Mouse (Mus musculus) liver, adult (tissue): Measurements from ENCODE around the gene Ms4a6c.
"Not testable (repeated sequence)": the region's sequence is repeated elsewhere in the genome, so short reads cannot be mapped to it uniquely, and the experiment has no call there.

Experiments
- GATA4 ChIP-seq: IDR thresholded peaks from 2 replicates; pipeline ENCODE4 v1.6.1; 2014; ENCODE audit warnings: mild to moderate bottlenecking, low read length; ENCODE audit not compliant: insufficient replicate concordance

The Ms4a6c gene

DNA sequence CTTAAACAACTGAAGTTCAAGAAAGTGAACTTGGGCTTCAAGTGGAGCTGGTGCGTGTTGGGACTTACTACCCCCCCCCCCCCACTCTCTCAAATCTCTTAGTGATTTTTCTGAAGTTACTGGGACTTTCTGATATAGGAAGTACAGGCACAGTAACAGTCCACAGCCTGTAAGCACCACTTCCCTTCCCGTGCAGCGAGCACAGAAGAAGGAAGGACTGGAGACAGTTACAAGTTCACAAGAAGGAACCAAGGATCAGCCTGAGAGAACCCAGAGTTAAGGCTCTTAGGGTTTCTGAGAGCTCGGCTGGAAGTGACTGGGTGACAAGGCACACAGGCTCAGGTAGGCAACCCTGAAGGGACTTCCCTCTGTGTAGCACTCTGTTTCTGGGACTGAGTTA is at the start of gene Ms4a6c:
Gene Ms4a6c (plus strand): TSS at position 152 of the 400 bp plus-strand sequence.
- not testable (repeated sequence) for TF ChIP-seq GATA4

DNA sequence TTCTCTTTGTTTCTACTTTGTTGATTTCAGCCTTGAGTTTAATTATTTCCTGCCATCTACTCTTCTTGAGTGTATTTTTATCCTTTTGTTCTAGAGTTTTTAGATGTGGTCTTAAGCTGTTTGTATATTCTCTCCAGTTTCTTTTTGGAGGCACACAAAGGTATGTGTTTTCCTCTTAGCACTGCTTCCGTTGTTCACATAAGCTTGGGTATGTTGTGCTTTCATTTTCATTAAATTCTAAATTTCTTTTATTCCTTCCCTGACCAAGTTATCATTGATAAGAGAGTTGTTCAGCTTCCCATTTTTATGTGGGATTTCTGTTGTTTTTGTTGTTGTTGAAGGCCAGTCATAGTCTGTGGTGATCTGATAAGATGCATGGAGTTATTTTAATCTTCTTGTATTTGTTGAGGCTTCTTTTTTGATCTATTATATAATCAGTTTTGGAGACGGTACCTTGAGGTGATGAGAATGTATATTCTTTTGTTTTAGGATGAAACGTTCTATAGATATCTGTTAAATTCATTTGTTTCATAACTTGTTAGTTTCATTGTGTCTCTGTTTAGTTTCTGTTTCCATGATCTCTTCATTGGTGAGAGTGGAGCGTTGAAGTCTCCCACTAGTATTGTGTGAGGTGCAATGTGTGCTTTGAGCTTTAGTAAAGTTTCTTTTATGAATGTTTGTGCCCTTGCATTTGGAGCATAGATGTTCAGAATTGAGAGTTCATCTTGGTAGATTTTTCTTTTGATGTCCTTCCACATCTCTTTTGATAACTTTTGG is 33.9 kb upstream of the Ms4a6c start:
- TF ChIP-seq GATA4: no peak

DNA sequence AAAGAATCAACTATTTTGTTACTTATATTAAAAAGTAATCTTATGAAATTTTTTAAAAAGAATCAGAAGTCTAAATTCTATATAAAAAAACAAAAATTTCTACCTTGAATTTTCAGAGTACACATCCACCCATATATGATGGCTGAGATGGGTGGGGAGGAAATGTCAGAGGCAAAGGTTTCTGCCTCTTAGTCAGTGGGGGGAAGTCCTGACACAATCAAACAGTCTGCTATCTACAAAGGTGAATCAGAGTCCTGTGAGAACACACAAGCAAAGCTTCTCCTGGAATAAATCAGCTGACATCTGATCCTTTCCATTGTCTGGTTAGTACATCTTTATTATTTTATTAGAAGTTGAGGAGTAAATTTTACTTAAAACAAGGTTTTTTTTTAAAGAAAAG is 25.8 kb upstream of the Ms4a6c start, which contains the start of gene Ms4a4b:
Gene Ms4a4b (plus strand): TSS at position 216 of the 400 bp plus-strand sequence.
- no peak for TF ChIP-seq GATA4

DNA sequence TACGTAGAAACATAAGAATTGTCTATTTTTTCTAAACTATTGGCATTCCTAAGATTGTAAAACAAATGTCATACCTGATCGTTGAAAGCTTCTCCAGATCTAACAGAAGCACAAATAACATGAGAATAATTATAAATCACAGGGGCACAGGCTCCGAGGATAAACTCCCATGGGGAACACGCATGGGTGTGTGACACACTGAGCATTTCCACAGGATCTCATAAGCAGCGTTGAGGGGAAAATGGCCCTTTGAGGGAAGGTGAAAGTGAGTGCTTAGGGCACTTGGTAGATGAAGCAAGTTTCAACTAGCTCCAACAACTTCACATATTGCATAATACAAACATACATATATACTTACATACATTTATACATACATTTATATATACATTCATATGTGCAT is 25.2 kb upstream of the Ms4a6c start:
- TF ChIP-seq GATA4: no peak

DNA sequence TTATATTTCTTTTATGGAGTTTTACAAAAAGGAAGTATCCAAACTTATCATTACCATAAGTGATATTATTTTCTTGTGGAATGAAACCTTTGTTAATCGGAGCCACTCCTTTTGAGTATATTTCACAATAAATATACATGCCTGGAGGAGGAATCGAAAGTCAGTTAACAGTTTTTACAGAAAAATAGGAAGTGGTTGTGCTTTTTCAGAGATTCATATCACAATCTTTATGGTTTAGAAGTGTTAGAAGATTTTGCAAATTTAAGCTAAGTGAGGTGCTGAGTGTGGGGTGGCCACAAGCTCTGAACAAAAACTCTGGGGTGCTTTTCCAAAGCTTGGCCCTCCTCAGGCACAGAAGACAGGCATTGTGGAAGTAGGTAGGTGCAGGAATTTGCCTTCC is 21.9 kb upstream of the Ms4a6c start:
- TF ChIP-seq GATA4: no peak

DNA sequence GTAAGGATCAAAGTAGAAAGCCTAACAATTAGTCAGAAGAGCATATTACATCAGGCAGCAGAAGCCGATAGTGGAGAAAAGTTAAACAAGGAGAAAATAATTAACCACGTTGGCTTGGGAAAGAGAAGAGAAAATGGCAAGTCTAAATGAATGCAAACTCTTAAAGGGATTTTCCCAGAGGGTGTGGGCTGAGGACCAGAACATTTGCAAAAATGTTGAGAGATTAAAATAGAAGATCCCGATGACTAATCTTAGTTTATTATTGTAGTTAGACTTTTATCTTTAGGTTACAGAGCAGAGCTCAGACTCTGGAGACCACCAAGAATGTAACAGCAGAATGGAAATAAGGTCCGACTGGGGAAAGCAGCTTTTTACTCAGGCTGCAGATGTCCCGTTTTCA is 2.7 kb upstream of the Ms4a6c start:
- TF ChIP-seq GATA4: no peak

DNA sequence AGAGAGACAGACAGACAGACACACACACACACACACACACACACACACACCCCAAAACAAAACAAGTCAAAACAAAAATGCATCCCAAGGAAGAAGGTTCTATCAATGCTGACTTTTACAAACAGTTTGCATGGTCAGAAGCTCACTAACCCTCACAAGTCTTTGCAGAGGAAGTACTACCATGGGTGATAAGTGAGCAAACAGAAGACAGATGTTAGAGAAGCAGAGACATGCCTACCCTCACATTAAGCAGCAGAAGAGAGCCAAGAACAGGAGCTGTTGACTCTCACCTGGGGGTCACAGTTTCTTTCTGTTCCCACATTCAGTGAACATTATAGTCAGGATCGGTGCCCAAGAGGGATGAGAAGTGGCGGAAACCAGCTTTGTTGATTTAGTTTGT is 10.5 kb downstream of the Ms4a6c start:
- no peak for TF ChIP-seq GATA4

DNA sequence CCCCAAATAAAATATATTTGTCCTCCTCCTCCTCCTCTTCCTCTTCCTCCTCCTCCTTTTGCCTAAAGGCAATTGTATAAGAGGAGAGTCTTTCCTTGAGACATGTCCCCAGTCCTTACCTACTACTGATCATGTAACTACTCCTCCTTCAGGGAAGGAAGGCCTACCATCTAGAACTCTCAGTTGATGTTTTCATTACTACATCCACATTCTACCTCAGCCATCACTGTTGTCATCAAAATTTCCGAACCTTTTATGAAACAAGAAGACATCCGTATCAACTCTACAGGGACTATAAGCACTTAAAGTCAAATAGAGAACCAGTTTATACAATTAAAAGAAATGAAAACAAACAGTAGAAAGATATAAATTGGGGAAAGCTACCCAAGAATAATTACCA is 13.5 kb downstream of the Ms4a6c start:
- TF ChIP-seq GATA4: no peak

DNA sequence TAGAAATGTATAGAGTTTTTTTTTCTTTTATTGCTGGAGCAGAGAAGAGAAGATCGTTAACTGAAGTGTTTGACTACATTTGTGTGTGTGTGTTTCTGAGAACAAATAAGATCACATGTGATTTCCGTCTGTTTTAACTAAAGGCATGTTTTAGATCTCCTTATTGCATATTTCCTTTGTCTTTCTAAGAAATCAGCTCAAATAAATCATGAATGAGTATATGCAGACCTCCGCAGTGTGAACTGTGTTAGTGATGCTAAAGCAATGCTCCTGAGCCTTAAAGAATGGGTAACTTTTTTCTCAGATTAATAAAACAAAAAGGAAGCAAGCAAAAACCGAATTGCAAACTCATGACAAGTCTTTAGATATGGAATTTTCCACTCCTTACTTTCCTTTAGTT is 14.8 kb downstream of the Ms4a6c start:
- no peak for TF ChIP-seq GATA4

DNA sequence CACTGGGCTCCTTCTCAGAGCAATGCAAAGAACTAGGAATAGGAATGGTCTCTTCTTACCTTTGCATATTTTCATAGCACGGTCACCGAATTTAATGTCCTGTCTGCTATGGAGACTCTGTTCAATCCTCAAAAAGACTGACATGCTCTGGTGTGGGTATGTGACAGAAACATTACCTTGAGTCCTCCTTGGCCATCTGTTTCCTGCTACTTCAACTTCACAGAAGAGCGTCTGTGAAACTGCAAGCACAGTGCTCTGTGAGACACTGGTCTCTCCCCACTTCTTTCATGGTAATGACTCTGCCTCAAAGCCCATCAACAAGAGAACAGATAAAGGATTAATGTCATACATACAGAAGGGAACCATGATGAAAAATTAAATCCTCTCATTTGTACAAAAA is 15.2 kb downstream of the Ms4a6c start:
- TF ChIP-seq GATA4: no peak

DNA sequence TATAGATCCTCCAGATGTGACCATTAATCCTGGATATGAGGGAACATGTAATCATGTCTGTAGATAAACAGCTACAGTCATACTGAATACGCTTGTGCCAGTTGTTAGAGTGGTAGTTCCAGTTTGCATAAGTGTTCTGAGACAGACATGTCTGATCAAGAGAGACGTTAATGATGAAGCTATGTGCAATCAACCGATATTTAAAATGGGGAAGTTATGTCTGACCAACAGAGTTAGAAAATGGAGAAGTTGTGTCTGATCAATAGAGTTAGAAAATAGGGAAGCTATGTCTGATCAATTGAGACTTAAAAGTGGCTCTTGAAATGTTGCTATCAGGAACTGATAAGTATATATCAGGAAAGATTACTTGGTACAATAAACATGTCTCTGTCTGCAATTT is 16.1 kb downstream of the Ms4a6c start:
- TF ChIP-seq GATA4: no peak

DNA sequence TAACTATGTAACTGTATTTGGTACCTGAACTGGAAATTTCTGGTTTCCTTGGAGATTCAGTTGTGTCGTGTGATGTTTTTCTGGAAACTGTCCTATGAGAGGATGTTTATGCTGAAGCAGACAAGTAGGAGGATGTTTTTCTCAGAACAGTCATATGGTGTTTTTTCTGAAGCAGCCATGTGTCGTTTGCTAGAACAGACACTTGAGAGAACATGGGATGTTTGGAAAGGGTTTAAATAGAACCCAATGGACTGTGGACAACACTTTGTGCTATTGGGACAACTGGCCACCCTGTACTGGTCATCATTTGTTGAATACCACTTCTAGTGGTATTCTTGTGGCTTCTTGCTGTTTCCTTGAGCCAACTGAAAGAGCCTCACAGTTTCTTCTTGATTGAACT is 16.6 kb downstream of the Ms4a6c start, which contains the start of gene Gm8369:
Gene Gm8369 (plus strand): TSS at position 193 of the 400 bp plus-strand sequence.
- no peak for TF ChIP-seq GATA4

DNA sequence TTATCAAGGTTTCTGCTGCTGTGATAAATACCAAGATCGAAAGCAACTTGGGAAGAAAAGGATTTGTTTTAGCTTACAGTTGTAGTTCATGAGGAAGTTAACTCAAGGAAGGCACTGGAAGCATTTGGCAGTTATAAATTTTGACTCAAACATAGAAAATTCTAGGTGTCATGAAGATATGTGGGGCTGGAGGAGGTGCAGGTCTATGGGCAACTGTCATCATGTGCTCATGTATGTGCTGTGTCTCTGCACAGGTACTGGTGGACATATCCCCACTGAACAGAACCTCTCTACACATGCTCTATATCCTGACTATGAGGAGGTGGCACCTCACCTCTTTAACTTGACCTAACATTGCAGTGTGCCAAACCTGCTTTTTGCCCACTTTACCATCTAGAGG is 17.4 kb downstream of the Ms4a6c start:
- no peak for TF ChIP-seq GATA4

DNA sequence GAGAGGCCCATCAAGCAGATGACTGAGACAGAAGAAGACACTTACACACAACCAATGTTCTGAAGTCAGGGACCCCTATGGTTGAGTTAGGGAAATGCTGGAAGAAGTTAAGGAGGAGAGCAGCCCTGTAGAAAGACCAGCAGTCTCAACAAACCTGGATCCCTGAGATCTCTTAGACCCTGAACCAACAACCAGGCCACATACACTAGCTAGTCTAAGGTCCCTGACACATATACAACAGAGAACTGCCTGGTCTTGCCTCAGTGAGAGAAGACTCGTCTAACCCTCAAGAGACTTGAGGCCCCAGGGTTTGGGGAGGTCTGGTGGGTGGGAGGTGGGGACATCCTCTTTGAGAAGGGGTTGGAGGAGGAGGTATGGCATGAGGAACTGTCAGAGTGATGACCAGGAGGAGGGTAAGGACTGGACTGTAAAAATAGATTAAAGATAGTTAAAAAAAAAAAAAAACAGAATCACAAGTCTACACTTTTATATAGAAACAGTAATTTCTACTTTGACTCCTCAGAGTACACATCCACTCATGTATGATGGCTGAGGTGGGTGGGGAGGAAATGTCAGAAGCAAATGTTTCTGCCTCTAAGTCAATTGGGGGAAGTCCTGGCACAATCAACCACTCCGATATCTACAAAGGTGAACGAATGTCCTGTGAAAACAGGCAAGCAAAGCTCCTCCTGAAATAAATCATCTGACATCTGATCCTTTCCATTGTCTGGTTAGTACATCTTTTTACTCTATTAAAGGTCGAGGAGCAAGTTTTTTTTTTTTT is 22.4 kb downstream of the Ms4a6c start:
- no peak for TF ChIP-seq GATA4

DNA sequence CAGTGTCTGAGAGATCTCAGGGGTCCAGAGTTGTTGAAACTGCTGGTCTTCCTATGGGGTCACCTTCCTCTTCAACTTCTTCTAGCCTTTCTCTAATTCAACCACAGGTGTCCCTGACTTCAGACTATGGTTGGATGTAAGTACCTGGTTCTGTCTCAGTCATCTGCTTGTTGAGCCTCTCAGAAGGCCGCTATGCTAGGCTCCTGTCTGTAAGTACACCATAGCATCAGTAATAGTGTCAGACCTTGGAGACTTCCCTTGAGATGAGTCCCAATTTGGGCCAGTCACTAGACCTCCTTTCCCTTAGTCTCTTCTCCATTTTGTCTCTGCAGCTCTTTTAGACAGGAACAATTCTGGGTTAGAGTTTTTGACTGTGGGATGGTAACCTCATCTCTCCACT is 23.5 kb downstream of the Ms4a6c start:
- TF ChIP-seq GATA4: no peak

DNA sequence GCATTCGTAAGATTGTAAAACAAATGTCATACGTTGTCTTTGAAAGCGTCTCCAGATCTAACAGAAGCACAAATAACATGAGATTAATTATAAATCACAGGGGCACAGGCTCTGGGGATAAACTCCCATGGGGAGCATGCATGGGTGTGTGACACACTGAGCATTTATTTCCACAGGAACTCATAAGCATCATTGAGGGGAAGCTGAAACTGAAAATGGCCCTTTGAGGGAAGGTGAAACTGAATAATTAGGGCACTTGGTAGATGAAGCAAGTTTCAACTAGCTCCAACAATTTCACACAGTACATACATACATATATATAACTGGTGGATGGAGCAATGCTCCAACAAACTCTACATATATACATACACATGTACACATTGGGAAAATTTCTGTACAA is 25.4 kb downstream of the Ms4a6c start:
- TF ChIP-seq GATA4: no peak
